Mouse (Mus musculus) hindbrain, embryonic 11.5 days (tissue): ENCODE data around the gene Abl2. TPM values are rescaled to one million over a fixed set of nuclear protein-coding genes. Genes with fewer than 3 reads are reported as not detected.

Experiments used
- ATAC-seq: fragments of 200-750 bp; cut with Nextera tagmentation; 2 replicates; pipeline ENCODE4 v1.8.0; 2017; ENCODE audit warnings: mild to moderate bottlenecking, moderate TSS enrichment, moderate library complexity; ENCODE audit not compliant: low FRiP score
- DNase-seq: peaks from one replicate; pipeline ENCODE4 v3.0.0-alpha.2; 2015; ENCODE audit warnings: low spot score
- H3K27ac ChIP-seq: fragments of 300-500 bp; sonication (generic); 2 replicates; pipeline ENCODE4 v1.5.1; 2014; ENCODE audit warnings: mild to moderate bottlenecking, low read depth, low read length
- H3K27me3 ChIP-seq: fragments of 300-500 bp; sonication (generic); 2 replicates; pipeline ENCODE4 v1.6.1; 2014; ENCODE audit warnings: mild to moderate bottlenecking, low read length, moderate library complexity, mixed read lengths; ENCODE audit not compliant: control insufficient read depth, insufficient read depth
- H3K36me3 ChIP-seq: fragments of 300-500 bp; sonication (generic); 2 replicates; pipeline ENCODE4 v1.6.1; 2014; ENCODE audit warnings: mild to moderate bottlenecking, low read length, moderate library complexity, mixed read lengths; ENCODE audit not compliant: control insufficient read depth, insufficient read depth
- H3K4me1 ChIP-seq: fragments of 300-500 bp; sonication (generic); replicated peaks from 2 replicates; pipeline ENCODE4 v1.6.1; 2014; ENCODE audit warnings: low read length, mixed read lengths; ENCODE audit not compliant: control insufficient read depth, insufficient read depth
- H3K4me2 ChIP-seq: fragments of 300-500 bp; sonication (generic); replicated peaks from 2 replicates; pipeline ENCODE4 v1.6.1; 2014; ENCODE audit warnings: mild to moderate bottlenecking, low read depth, low read length
- H3K4me3 ChIP-seq: fragments of 300-500 bp; sonication (generic); 2 replicates; pipeline ENCODE4 v1.5.1; 2014; ENCODE audit warnings: low read depth, low read length
- H3K9ac ChIP-seq: fragments of 300-500 bp; sonication (generic); 2 replicates; pipeline ENCODE4 v1.6.1; 2014; ENCODE audit warnings: low read depth, low read length
- H3K9me3 ChIP-seq: fragments of 300-500 bp; sonication (generic); 2 replicates; pipeline ENCODE4 v1.6.1; 2016; ENCODE audit warnings: low read length; ENCODE audit not compliant: control insufficient read depth
- WGBS: fragments of 180-500 bp; shearing (Covaris S2); extraction: QIAGEN DNeasy Blood & Tissue Kit; methylation state at CpG from one replicate; pipeline ENCODE4 v1.1.7; 2014; 5-methylcytosine and 5-hydroxymethylcytosine counted together
- polyA plus RNA-seq: library from polyadenylated mRNA; unstranded; fragments of >200 nt; fragmentation: Nextera tagmentation; extraction: Ambion mirVana; gene quantifications from 2 replicates; pipeline ENCODE4 v1.2.1, GENCODE M21; 2014

Abl2 gene
- polyA plus RNA-seq, 1 experiment from 2014 or later: 8.0 TPM

DNA sequence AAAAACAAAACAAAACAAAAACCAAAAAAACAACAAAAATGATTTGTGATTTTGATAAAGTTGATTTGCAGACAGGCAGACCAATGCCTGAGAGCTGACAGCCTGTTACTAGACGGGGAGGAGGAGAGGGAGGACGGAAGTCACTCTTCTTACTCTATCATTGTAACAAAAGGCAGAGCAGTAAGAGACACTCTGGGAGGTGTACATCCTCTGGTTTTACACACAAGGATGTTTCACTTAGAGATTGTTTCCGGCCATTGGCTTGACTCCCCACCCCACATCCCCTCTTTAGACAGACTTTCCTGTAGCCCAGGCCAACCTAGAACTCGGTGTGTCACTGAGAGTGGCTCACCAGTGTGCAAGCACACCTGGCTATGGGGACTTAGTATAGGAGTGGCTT, 11.0 kb downstream of the Abl2 start:
- WGBS: 92% methylated on average over 4 of the region's 4 CpGs
- H3K27ac ChIP-seq: no peak overlapping the region
- H3K4me2 ChIP-seq: no peak overlapping the region
- H3K4me1 ChIP-seq: no peaks in the 10 kb centered on the region
- ATAC-seq: no peak
- H3K9me3 ChIP-seq: no peaks in the 10 kb centered on the region
- no peak for DNase-seq
- no peaks in the 10 kb centered on the region for H3K27me3 ChIP-seq
- no peaks in the 10 kb centered on the region for H3K36me3 ChIP-seq
- H3K4me3 ChIP-seq: no peak overlapping the region
- no peak overlapping the region for H3K9ac ChIP-seq

DNA sequence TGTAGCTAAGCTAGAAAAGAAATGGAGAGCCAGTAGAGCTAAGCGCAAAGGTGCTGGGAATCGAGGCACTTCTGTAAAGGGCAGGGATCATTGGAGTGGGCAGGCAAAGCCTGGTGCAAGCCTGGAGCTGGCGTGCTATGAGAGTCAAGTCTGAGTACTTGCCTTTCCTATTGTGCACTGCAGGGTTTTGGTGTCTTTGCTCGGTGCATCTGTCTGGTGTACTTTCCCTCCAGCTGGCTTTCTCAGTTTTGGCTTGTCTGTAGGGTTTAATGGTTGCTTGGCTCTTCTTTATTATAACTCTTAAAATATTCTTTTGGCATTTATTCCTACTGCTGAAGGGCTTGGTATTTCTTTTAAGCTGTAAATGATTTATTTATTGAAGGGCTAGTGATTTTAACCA, 14.4 kb downstream of the Abl2 start:
- Histone ChIP-seq H3K4me3 (no peak overlapping the region), H3K4me1 (no peaks in the 10 kb centered on the region), H3K9me3 (no peaks in the 10 kb centered on the region), H3K27ac (no peak overlapping the region), H3K27me3 (no peaks in the 10 kb centered on the region), H3K4me2 (no peak overlapping the region), H3K9ac (no peak overlapping the region), H3K36me3 (no peaks in the 10 kb centered on the region)
- DNase-seq (no peak), ATAC-seq (no peak)
- WGBS: 80% methylated on average over 4 of the region's 4 CpGs

DNA sequence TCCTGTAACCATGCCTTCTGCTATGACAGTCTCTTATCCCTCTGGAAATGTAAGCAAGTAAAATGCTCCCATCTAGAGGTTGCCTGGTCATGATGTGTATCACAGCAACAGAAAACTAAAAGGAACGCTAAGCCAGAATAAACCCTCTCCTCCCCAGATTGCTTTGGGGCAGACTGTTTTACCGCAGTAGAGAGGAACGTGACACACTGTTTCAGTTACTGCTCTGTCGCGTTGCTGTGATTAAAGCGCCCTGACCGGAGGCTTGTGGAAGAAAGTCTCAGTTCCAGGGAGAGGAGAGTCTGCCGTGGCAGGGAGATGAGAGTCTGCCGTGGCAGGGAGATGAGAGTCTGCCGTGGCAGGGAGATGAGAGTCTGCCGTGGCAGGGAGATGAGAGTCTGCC, 22.6 kb downstream of the Abl2 start:
- Histone ChIP-seq H3K4me1 (no peaks in the 10 kb centered on the region), H3K9me3 (no peaks in the 10 kb centered on the region), H3K27me3 (no peaks in the 10 kb centered on the region), H3K4me3 (no peak overlapping the region), H3K36me3 (no peaks in the 10 kb centered on the region), H3K27ac (no peak overlapping the region), H3K4me2 (no peak overlapping the region), H3K9ac (no peak overlapping the region)
- no peak for ATAC-seq
- no peak for DNase-seq
- WGBS: 84% methylated on average over 11 of the region's 11 CpGs

DNA sequence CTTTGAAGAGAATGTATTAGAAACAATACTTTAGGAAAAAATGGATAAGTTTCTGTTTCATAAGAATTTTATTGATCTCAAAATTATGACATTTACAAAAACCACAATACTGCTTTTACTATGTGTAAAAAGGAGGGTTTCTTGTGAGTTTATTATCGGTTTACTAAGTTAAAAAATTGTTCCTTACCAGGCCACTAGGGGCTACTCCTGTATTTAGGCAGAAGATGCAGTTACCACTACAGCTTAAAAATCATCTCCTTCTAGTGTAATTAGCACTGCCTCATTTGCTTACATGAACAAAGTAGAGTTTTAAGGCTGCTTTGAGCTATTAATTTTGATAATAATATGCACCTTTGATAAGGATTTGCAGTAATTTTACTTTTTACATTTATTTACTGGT, 25.6 kb downstream of the Abl2 start:
- Histone ChIP-seq H3K4me1 (no peaks in the 10 kb centered on the region), H3K9ac (no peak overlapping the region), H3K27ac (no peak overlapping the region), H3K4me3 (no peak overlapping the region), H3K36me3 (no peaks in the 10 kb centered on the region), H3K4me2 (no peak overlapping the region), H3K27me3 (no peaks in the 10 kb centered on the region), H3K9me3 (no peaks in the 10 kb centered on the region)
- DNase-seq (no peak), ATAC-seq (no peak)
- 71% methylated on average over 1 of the region's 1 CpGs for WGBS

DNA sequence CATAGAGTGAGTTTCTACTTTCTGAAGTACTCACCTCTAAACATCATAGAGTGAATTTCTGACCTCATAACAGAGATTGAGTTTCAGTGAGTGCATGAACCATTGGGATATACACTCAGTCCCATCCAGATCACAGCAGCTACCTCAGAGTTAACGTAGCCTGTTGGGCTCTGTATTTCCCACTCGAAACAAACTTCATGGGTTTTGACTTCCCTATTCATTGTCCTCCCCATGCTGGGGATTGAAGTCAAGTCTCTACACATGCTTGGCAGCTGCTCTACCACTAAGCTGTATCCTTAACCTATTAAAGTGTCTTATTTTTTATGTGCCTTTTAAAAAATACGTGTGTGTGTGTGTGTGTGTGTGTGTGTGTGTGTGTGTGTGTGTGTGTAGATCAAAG, 26.9 kb downstream of the Abl2 start:
- no peak for DNase-seq
- no peaks in the 10 kb centered on the region for H3K4me1 ChIP-seq
- H3K9ac ChIP-seq: no peak overlapping the region
- H3K4me3 ChIP-seq: no peak overlapping the region
- H3K9me3 ChIP-seq: no peaks in the 10 kb centered on the region
- 88% methylated on average over 3 of the region's 3 CpGs for WGBS
- no peak overlapping the region for H3K27ac ChIP-seq
- ATAC-seq: no peak
- no peaks in the 10 kb centered on the region for H3K27me3 ChIP-seq
- H3K36me3 ChIP-seq: no peaks in the 10 kb centered on the region
- H3K4me2 ChIP-seq: no peak overlapping the region

DNA sequence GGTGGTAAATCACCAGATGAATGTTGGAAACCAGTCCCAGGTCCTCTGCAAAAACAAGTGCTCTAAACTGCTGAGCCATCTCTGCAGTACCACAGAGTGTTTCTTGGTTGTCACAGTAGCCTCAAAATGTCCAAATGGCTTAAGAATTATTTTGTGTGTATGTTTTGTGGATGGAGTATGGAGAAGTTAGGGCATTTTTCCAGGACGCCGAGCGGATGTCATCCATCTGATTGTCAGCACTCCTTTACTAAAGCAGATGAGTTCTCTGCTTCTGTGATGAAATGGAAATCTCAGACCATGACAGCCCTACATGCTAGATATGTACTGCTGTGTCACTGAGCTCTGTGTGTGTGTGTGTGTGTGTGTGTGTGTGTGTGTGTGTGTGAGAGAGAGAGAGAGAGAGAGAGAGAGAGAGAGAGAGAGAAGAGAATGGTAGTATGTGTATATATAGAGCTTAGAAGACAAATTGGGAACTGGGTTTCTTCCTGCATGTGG, 31.3 kb downstream of the Abl2 start:
- Histone ChIP-seq H3K4me3 (no peak overlapping the region), H3K4me1 (no peaks in the 10 kb centered on the region), H3K27me3 (no peaks in the 10 kb centered on the region), H3K36me3 (no peaks in the 10 kb centered on the region), H3K9ac (no peak overlapping the region), H3K9me3 (no peaks in the 10 kb centered on the region), H3K4me2 (no peak overlapping the region), H3K27ac (no peak overlapping the region)
- WGBS: 94% methylated on average over 3 of the region's 3 CpGs
- ATAC-seq (no peak), DNase-seq (no peak)

DNA sequence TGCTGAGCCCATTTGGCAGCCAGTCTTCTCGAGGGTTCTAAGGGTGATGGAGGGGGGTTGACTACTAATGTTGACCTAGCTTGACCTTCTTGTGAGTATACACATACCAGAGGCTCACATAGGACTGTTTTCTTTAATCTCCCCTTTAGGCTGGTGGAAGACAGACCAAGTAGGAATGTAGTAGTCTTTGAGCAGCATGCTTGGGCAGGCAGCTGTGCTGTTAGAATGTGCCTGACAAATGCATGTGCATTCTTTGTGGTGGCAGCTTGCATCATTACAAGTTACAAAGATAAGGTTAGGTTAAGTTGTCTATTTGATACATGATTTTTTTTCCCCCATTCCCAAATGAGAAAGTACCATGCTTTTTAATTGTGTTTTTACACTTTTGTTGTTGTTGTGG, 31.8 kb downstream of the Abl2 start:
- 52% methylated on average over 1 of the region's 1 CpGs for WGBS
- Histone ChIP-seq H3K4me1 (no peaks in the 10 kb centered on the region), H3K27ac (no peak overlapping the region), H3K27me3 (no peaks in the 10 kb centered on the region), H3K9me3 (no peaks in the 10 kb centered on the region), H3K36me3 (no peaks in the 10 kb centered on the region), H3K4me2 (no peak overlapping the region), H3K9ac (no peak overlapping the region), H3K4me3 (no peak overlapping the region)
- ATAC-seq (no peak), DNase-seq (no peak)

DNA sequence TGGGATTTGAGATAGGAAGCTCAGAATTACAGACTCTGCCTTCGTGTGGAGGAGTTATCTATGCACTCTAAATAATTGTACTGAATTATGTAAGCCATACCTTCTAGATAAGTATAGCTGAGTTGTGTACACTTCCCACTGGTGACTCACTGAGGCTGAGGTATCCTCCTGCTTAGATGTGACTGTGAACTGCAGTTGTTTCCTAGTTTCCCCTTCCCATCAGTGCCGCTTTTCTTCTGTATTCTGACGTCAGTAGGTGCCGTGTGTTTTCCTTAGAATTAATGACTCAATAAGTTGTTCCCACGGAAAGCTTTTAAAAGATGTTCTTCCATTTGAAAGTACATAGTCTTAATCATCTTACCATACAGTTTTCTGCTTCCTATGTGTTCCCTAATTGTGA, 34.7 kb downstream of the Abl2 start:
- H3K36me3 ChIP-seq: no peaks in the 10 kb centered on the region
- H3K27me3 ChIP-seq: no peaks in the 10 kb centered on the region
- H3K27ac ChIP-seq: no peak overlapping the region
- H3K4me1 ChIP-seq: no peaks in the 10 kb centered on the region
- WGBS: 93% methylated on average over 5 of the region's 5 CpGs
- H3K4me2 ChIP-seq: no peak overlapping the region
- ATAC-seq (no peak), DNase-seq (no peak)
- H3K9ac ChIP-seq: no peak overlapping the region
- no peak overlapping the region for H3K4me3 ChIP-seq
- no peaks in the 10 kb centered on the region for H3K9me3 ChIP-seq

DNA sequence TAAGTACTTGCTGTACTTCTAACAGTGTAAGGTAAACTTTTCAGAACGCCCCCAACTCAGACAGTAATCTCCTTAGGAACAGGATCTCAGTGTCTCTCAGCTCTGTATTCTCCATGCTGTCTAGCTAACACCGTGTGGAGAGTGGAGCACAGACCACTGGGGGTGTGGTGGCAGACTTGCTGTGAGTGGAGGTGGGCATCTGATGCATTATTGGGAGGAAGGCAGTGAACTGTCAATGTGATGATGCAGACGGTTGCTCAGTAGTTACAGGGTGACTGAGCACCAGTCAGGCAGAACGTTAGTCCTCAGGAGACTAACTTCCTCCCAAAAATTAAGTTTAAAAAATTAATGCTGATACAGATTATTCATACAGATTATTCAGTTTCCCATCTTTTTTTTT, 38.5 kb downstream of the Abl2 start:
- no peak overlapping the region for H3K27ac ChIP-seq
- no peaks in the 10 kb centered on the region for H3K36me3 ChIP-seq
- ATAC-seq: no peak
- 89% methylated on average over 4 of the region's 4 CpGs for WGBS
- no peak for DNase-seq
- no peaks in the 10 kb centered on the region for H3K4me1 ChIP-seq
- H3K27me3 ChIP-seq: no peaks in the 10 kb centered on the region
- no peak overlapping the region for H3K4me3 ChIP-seq
- no peak overlapping the region for H3K9ac ChIP-seq
- no peaks in the 10 kb centered on the region for H3K9me3 ChIP-seq
- H3K4me2 ChIP-seq: no peak overlapping the region
